Comparison of ENCODE assay signal across 21 mouse cellular contexts in the genomic region with DNA sequence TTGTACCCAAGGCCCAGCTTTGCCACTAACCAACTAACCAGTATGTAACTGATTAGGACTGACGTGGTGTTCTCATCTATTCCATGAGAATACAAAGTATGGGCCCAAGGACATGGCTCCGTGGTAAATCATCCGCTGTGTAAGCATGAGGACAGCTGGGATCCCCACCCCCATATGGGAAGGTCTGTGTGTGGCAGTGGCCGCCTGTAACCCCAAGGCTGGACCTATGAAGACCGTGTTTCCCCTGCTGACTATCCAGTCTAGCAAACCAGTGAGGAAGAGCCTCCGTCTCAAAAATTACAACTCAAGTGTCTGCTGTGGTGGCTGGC. TPM values are rescaled to one million over a fixed set of nuclear protein-coding genes. Genes with fewer than 3 reads are reported as not detected.
DNase-seq lines count a peak whose midpoint lies in the region; ATAC-seq lines count a peak whose summit lies in the region.
"Had no signal": no experiment of that assay in that cellular context is flagged by ENCODE, and none has a peak within 500 bp of the region (broad histone marks: within the 10 kb centered on the region; RNA-seq: fewer than 3 reads in every experiment).

No protein-coding gene starts in this region.

- no peaks in the 10 kb centered on the region for H3K9me3 ChIP-seq in heart, embryonic 11.5 days (replicated peaks; ENCODE audit: control insufficient read depth, low read length)
- no peaks in the 10 kb centered on the region for H3K9me3 ChIP-seq in liver, embryonic 16.5 days (replicated peaks; ENCODE audit: control insufficient read depth, low read length)
- H3K9me3 ChIP-seq: heart, embryonic 15.5 days; hindbrain, embryonic 15.5 days; kidney, embryonic 15.5 days; limb, embryonic 12.5 days; midbrain, embryonic 15.5 days had no signal

- no peaks in the 10 kb centered on the region for H3K36me3 ChIP-seq in heart, embryonic 11.5 days (ENCODE audit: control insufficient read depth, insufficient read depth, low read length)
- no peaks in the 10 kb centered on the region for H3K36me3 ChIP-seq in liver, embryonic 16.5 days (ENCODE audit: control insufficient read depth, insufficient read depth)
- H3K36me3 ChIP-seq: heart, embryonic 15.5 days; hindbrain, embryonic 15.5 days; kidney, embryonic 15.5 days; limb, embryonic 12.5 days; midbrain, embryonic 15.5 days had no signal

- no peak overlapping the region for H3K27ac ChIP-seq in heart, embryonic 11.5 days (ENCODE audit: low read depth, low read length)
- 0 out of 2 replicates have a peak overlapping the region, but pooled peaks have one; percentile 16 for H3K27ac ChIP-seq in liver, embryonic 16.5 days (ENCODE audit: low read length)
- H3K27ac ChIP-seq: heart, embryonic 15.5 days; hindbrain, embryonic 15.5 days; kidney, embryonic 15.5 days; limb, embryonic 12.5 days; midbrain, embryonic 15.5 days had no signal

- no peak for DNase-seq in heart, adult 8-10 months (ENCODE audit: low spot score)
- DNase-seq in adrenal gland, adult (ENCODE audit: inconsistent age in 2 of 2, low spot score in 1 of 2): peak; percentile 67 to 85
- peak; percentile 79 for DNase-seq in adrenal gland, postnatal 14 days
- no peak for DNase-seq in urinary bladder, adult 2 months (ENCODE audit: low spot score)
- DNase-seq in kidney, postnatal 14 days: no peak
- DNase-seq: cerebellum, adult 9-10 months; forebrain, postnatal 0 days; gastrocnemius, postnatal 25 days; heart, adult 18-20 months; heart, postnatal 36 days; lung, adult 2 months; lung, postnatal 4 days; right cerebral cortex, postnatal 4 days had no signal

- ATAC-seq in heart, embryonic 11.5 days (replicated peaks; ENCODE audit: insufficient number of reproducible peaks, low FRiP score, low TSS enrichment): peak; percentile 52
- peak; percentile 23; the same call in 1 of the 2 replicates for ATAC-seq in liver, embryonic 16.5 days (ENCODE audit: low read depth)
- ATAC-seq: CD4-positive, CD25-positive, alpha-beta regulatory T cell, adult 4 months; forebrain, postnatal 0 days; midbrain, embryonic 15.5 days had no signal

- no peaks in the 10 kb centered on the region for H3K4me1 ChIP-seq in heart, embryonic 11.5 days (ENCODE audit: control insufficient read depth, insufficient read depth, low read length)
- peaks cover 14% of the 10 kb centered on the region for H3K4me1 ChIP-seq in liver, embryonic 16.5 days (ENCODE audit: control insufficient read depth, low read depth, low read length)
- H3K4me1 ChIP-seq: heart, embryonic 15.5 days; hindbrain, embryonic 15.5 days; midbrain, embryonic 15.5 days had no signal

- 81% methylated on average over 6 of the region's 6 CpGs for WGBS in heart, embryonic 11.5 days (ENCODE audit: insufficient replicate concordance)
- WGBS in liver, embryonic 16.5 days (ENCODE audit: insufficient replicate concordance): 69% methylated on average over 6 of the region's 6 CpGs

- no peak overlapping the region for H3K4me2 ChIP-seq in heart, embryonic 11.5 days
- no peak overlapping the region for H3K4me2 ChIP-seq in liver, embryonic 16.5 days (ENCODE audit: low read depth, low read length)
- H3K4me2 ChIP-seq: heart, embryonic 15.5 days; hindbrain, embryonic 15.5 days; kidney, embryonic 15.5 days; limb, embryonic 12.5 days; midbrain, embryonic 15.5 days had no signal

- H3K27me3 ChIP-seq in heart, embryonic 11.5 days (ENCODE audit: control insufficient read depth, insufficient read depth, low read length): no peaks in the 10 kb centered on the region
- H3K27me3 ChIP-seq in liver, embryonic 16.5 days (ENCODE audit: control insufficient read depth, insufficient read depth, low read depth, low read length): no peaks in the 10 kb centered on the region
- H3K27me3 ChIP-seq: heart, embryonic 15.5 days; hindbrain, embryonic 15.5 days; kidney, embryonic 15.5 days; limb, embryonic 12.5 days; midbrain, embryonic 15.5 days had no signal

- no peak overlapping the region for H3K4me3 ChIP-seq in heart, embryonic 11.5 days (ENCODE audit: low read depth, low read length)
- H3K4me3 ChIP-seq in liver, embryonic 16.5 days (ENCODE audit: low read depth, low read length): no peak overlapping the region
- H3K4me3 ChIP-seq: heart, embryonic 15.5 days; hindbrain, embryonic 15.5 days; kidney, embryonic 15.5 days; limb, embryonic 12.5 days; midbrain, embryonic 15.5 days had no signal

- no peak overlapping the region for H3K9ac ChIP-seq in heart, embryonic 11.5 days (ENCODE audit: low read depth, low read length)
- no peak overlapping the region for H3K9ac ChIP-seq in liver, embryonic 16.5 days (ENCODE audit: low read depth, low read length)
- H3K9ac ChIP-seq: forebrain, postnatal 0 days; heart, embryonic 15.5 days; hindbrain, embryonic 15.5 days; kidney, embryonic 15.5 days; limb, embryonic 12.5 days; midbrain, embryonic 15.5 days had no signal

RNA-seq across cellular contexts. Expression of a gene that starts 16.3 kb away (rescaled TPM):
- polyA plus RNA-seq in heart, embryonic 11.5 days (2014; fragmentation: Nextera tagmentation; extraction: Ambion mirVana): 3.6 TPM in 2 replicates
- total RNA-seq in heart, adult 8-10 months (2022): 1 to 10 TPM; 6.4 to 9.3 (median 8.1) TPM
- total RNA-seq in adrenal gland, postnatal 14 days (2021): 22.5 and 24.4 TPM in 2 replicates
- polyA plus RNA-seq in liver, embryonic 16.5 days (2015; fragmentation: Nextera tagmentation; extraction: Ambion mirVana): 1.9 and 2.1 TPM in 2 replicates
- polyA plus RNA-seq in urinary bladder, adult 2 months (2012; rRNA removed): 14.5 TPM in 2 replicates

RNA-seq across cellular contexts. Expression of a gene that starts 33.5 kb away (rescaled TPM):
- 5.8 and 6.6 TPM in 2 replicates for polyA plus RNA-seq in heart, embryonic 11.5 days (2014; fragmentation: Nextera tagmentation; extraction: Ambion mirVana)
- total RNA-seq in heart, adult 8-10 months (2022): 10 to 100 TPM; 10.6 to 14.9 (median 13.5) TPM
- 29.4 and 32.2 TPM in 2 replicates for total RNA-seq in adrenal gland, postnatal 14 days (2021)
- 2.8 and 3.0 TPM in 2 replicates for polyA plus RNA-seq in liver, embryonic 16.5 days (2015; fragmentation: Nextera tagmentation; extraction: Ambion mirVana)
- polyA plus RNA-seq in urinary bladder, adult 2 months (2012; rRNA removed): 29.7 and 29.8 TPM in 2 replicates

RNA-seq across cellular contexts. Expression of a gene that starts 33.7 kb away (rescaled TPM):
- 22.6 and 25.3 TPM in 2 replicates for polyA plus RNA-seq in heart, embryonic 11.5 days (2014; fragmentation: Nextera tagmentation; extraction: Ambion mirVana)
- 1 to 10 TPM; 3.6 to 4.3 (median 4.0) TPM for total RNA-seq in heart, adult 8-10 months (2022)
- 9.3 and 10.6 TPM in 2 replicates for total RNA-seq in adrenal gland, postnatal 14 days (2021)
- 13.9 and 16.7 TPM in 2 replicates for polyA plus RNA-seq in liver, embryonic 16.5 days (2015; fragmentation: Nextera tagmentation; extraction: Ambion mirVana)
- 5.2 and 8.8 TPM in 2 replicates for polyA plus RNA-seq in urinary bladder, adult 2 months (2012; rRNA removed)

RNA-seq across cellular contexts. Expression of a gene that starts 49.6 kb away (rescaled TPM):
- polyA plus RNA-seq in heart, embryonic 11.5 days (2014; fragmentation: Nextera tagmentation; extraction: Ambion mirVana): 4.8 and 5.6 TPM in 2 replicates
- total RNA-seq in heart, adult 8-10 months (2022): 1 to 10 TPM in 3 of 4 experiments, under 1 TPM in 1; 0.90 to 1.5 (median 1.0) TPM
- total RNA-seq in adrenal gland, postnatal 14 days (2021): 3.2 and 4.7 TPM in 2 replicates
- polyA plus RNA-seq in liver, embryonic 16.5 days (2015; fragmentation: Nextera tagmentation; extraction: Ambion mirVana): 2.0 and 2.4 TPM in 2 replicates
- polyA plus RNA-seq in urinary bladder, adult 2 months (2012; rRNA removed): 4.7 and 4.9 TPM in 2 replicates

Comparison
In these comparisons a context has a peak if more than half of its experiments do, and no peak if none do; other contexts are left out.
1. DNase-seq: peak in adrenal gland, adult (2 of 2) and adrenal gland, postnatal 14 days (single experiment); none in heart, adult 8-10 months (single experiment), urinary bladder, adult 2 months (single experiment) and kidney, postnatal 14 days (single experiment).